ENCODE assay signal across 8 mouse cellular contexts in genomic region chr9:107340267-107340859, GRCm38 (mm10). TPM values are rescaled to one million over a fixed set of nuclear protein-coding genes. Genes with fewer than 3 reads are reported as not detected.
DNase-seq lines count a peak whose midpoint lies in the region; ATAC-seq and TF ChIP-seq lines count a peak whose summit lies in the region.

6430571L13Rik (plus strand) TSS chr9:107340602.

- no peaks in the 10 kb centered on the region; the same call in 1 of the 2 replicates for H3K27me3 ChIP-seq in forebrain, embryonic 11.5 days (ENCODE audit: control insufficient read depth, insufficient read depth, low read length)
- H3K27me3 ChIP-seq in heart, postnatal 0 days (ENCODE audit: control insufficient read depth, insufficient read depth, low read length): no peaks in the 10 kb centered on the region
- peaks cover 19% of the 10 kb centered on the region for H3K27me3 ChIP-seq in liver, embryonic 16.5 days (ENCODE audit: control insufficient read depth, insufficient read depth, low read depth, low read length)
- H3K27me3 ChIP-seq in neural tube, embryonic 13.5 days: no peaks in the 10 kb centered on the region
- H3K27me3 ChIP-seq in testis, adult 2 months (ENCODE audit: control insufficient read depth, insufficient read depth, low read length): no peaks in the 10 kb centered on the region

- peak within 1 kb of the TSS; percentile 71 for H3K9ac ChIP-seq in forebrain, embryonic 11.5 days (ENCODE audit: low read length)
- peak within 1 kb of the TSS; percentile 71 for H3K9ac ChIP-seq in heart, postnatal 0 days (replicated peaks; ENCODE audit: low read depth, low read length)
- H3K9ac ChIP-seq in liver, embryonic 16.5 days (ENCODE audit: low read depth, low read length): peak within 1 kb of the TSS; percentile 56
- peak within 1 kb of the TSS; percentile 81 for H3K9ac ChIP-seq in neural tube, embryonic 13.5 days

- H3K9me3 ChIP-seq in forebrain, embryonic 11.5 days (ENCODE audit: control insufficient read depth, low read length): no peaks in the 10 kb centered on the region
- H3K9me3 ChIP-seq in heart, postnatal 0 days (replicated peaks; ENCODE audit: control insufficient read depth, low read length): no peaks in the 10 kb centered on the region
- no peaks in the 10 kb centered on the region for H3K9me3 ChIP-seq in liver, embryonic 16.5 days (replicated peaks; ENCODE audit: control insufficient read depth, low read length)
- H3K9me3 ChIP-seq in neural tube, embryonic 13.5 days: no peaks in the 10 kb centered on the region

- peak within 1 kb of the TSS; percentile 62 for H3K4me3 ChIP-seq in brown adipose tissue, adult 24 weeks (ENCODE audit: insufficient read depth, low read depth, low read length)
- peak within 1 kb of the TSS; percentile 61 for H3K4me3 ChIP-seq in forebrain, embryonic 11.5 days (ENCODE audit: low read depth, low read length)
- peak within 1 kb of the TSS; percentile 77 for H3K4me3 ChIP-seq in heart, postnatal 0 days (ENCODE audit: low read depth, low read length)
- H3K4me3 ChIP-seq in liver, embryonic 16.5 days (ENCODE audit: low read depth, low read length): peak within 1 kb of the TSS; percentile 62
- peak within 1 kb of the TSS; percentile 67 for H3K4me3 ChIP-seq in neural tube, embryonic 13.5 days
- peak within 1 kb of the TSS; percentile 74 for H3K4me3 ChIP-seq in testis, adult 2 months (ENCODE audit: control insufficient read depth, low read depth, low read length)

- peak within 1 kb of the TSS; percentile 90 for H3K4me2 ChIP-seq in forebrain, embryonic 11.5 days (ENCODE audit: low read depth, low read length, severe bottlenecking)
- H3K4me2 ChIP-seq in heart, postnatal 0 days (ENCODE audit: low read depth, low read length): peak within 1 kb of the TSS; percentile 93
- H3K4me2 ChIP-seq in liver, embryonic 16.5 days (ENCODE audit: low read depth, low read length): peak within 1 kb of the TSS; percentile 77
- peak within 1 kb of the TSS; percentile 69 for H3K4me2 ChIP-seq in neural tube, embryonic 13.5 days

- H3K4me1 ChIP-seq in brown adipose tissue, adult 24 weeks (ENCODE audit: control insufficient read depth, insufficient read depth, insufficient read length, low read length): peaks cover 6% of the 10 kb centered on the region
- H3K4me1 ChIP-seq in forebrain, embryonic 11.5 days (replicated peaks; ENCODE audit: control insufficient read depth, insufficient read depth, low read length): no peaks in the 10 kb centered on the region; the same call in 1 of the 2 replicates
- H3K4me1 ChIP-seq in heart, postnatal 0 days (ENCODE audit: control insufficient read depth, insufficient read depth): peaks cover 6% of the 10 kb centered on the region
- peaks cover 11% of the 10 kb centered on the region for H3K4me1 ChIP-seq in liver, embryonic 16.5 days (ENCODE audit: control insufficient read depth, low read depth, low read length)
- peaks cover 53% of the 10 kb centered on the region for H3K4me1 ChIP-seq in neural tube, embryonic 13.5 days (replicated peaks)
- peaks cover 18% of the 10 kb centered on the region for H3K4me1 ChIP-seq in testis, adult 2 months (ENCODE audit: control insufficient read depth, insufficient read depth, low read length)

- peak; percentile 72 for ATAC-seq in CD4-positive, CD25-positive, alpha-beta regulatory T cell, adult 4 months
- peak; percentile 96 for ATAC-seq in forebrain, embryonic 11.5 days (replicated peaks; ENCODE audit: low FRiP score)
- ATAC-seq in heart, postnatal 0 days (ENCODE audit: insufficient read depth, low read depth): peak; percentile 89
- peak; percentile 88 for ATAC-seq in liver, embryonic 16.5 days (ENCODE audit: low read depth)
- peak; percentile 92 for ATAC-seq in neural tube, embryonic 13.5 days (ENCODE audit: low read depth)

- no peaks in the 10 kb centered on the region for H3K36me3 ChIP-seq in forebrain, embryonic 11.5 days (ENCODE audit: control insufficient read depth, insufficient read depth, low read length)
- H3K36me3 ChIP-seq in heart, postnatal 0 days (replicated peaks; ENCODE audit: control insufficient read depth, insufficient read depth, low read length): no peaks in the 10 kb centered on the region
- no peaks in the 10 kb centered on the region for H3K36me3 ChIP-seq in liver, embryonic 16.5 days (ENCODE audit: control insufficient read depth, insufficient read depth)
- no peaks in the 10 kb centered on the region for H3K36me3 ChIP-seq in neural tube, embryonic 13.5 days
- no peaks in the 10 kb centered on the region for H3K36me3 ChIP-seq in testis, adult 2 months (ENCODE audit: control insufficient read depth, insufficient read depth, low read length)

- WGBS in forebrain, embryonic 11.5 days: under 1% methylated on average over 34 of the region's 34 CpGs
- 1% methylated on average over 34 of the region's 34 CpGs for WGBS in heart, postnatal 0 days
- under 1% methylated on average over 34 of the region's 34 CpGs for WGBS in liver, embryonic 16.5 days (ENCODE audit: insufficient replicate concordance)
- WGBS in neural tube, embryonic 13.5 days: 2% methylated on average over 34 of the region's 34 CpGs

- peak; percentile 95 for DNase-seq in forebrain, embryonic 11.5 days (ENCODE audit: low spot score)
- DNase-seq in heart, postnatal 0 days (ENCODE audit: low spot score): peak; percentile 88
- peak; percentile 98 for DNase-seq in kidney, postnatal 4 days

- H3K27ac ChIP-seq in brown adipose tissue, adult 24 weeks (replicated peaks; ENCODE audit: low read depth, low read length): peak within 1 kb of the TSS; percentile 28; the same call in 1 of the 2 replicates
- H3K27ac ChIP-seq in forebrain, embryonic 11.5 days (ENCODE audit: low read depth, low read length): no peak within 1 kb of the TSS
- H3K27ac ChIP-seq in heart, postnatal 0 days (ENCODE audit: low read depth): 0 out of 2 replicates have a peak within 1 kb of the TSS, but pooled peaks have one; percentile 7
- no peak within 1 kb of the TSS for H3K27ac ChIP-seq in liver, embryonic 16.5 days (ENCODE audit: low read length)
- peak within 1 kb of the TSS; percentile 61 for H3K27ac ChIP-seq in neural tube, embryonic 13.5 days (replicated peaks)
- no peak within 1 kb of the TSS for H3K27ac ChIP-seq in testis, adult 2 months (ENCODE audit: control insufficient read depth, insufficient read depth, low read depth, low read length)

- no peak for TF ChIP-seq POLR2A in testis, adult 2 months (IDR thresholded peaks at IDR 0.05; ENCODE audit: control insufficient read depth, low read depth, low read length)

- peak; percentile 91 for TF ChIP-seq EP300 in heart, postnatal 0 days (IDR thresholded peaks at IDR 0.05; ENCODE audit: low read depth)

- TF ChIP-seq CTCF in heart, postnatal 0 days (IDR thresholded peaks at IDR 0.05; ENCODE audit: low read depth): no peak
- TF ChIP-seq CTCF in testis, adult 2 months (IDR thresholded peaks at IDR 0.05; ENCODE audit: control insufficient read depth, insufficient read depth, insufficient replicate concordance, low read depth, low read length): no peak

RNA-seq across cellular contexts. Expression of gene 6430571L13Rik, which starts in this region (rescaled TPM):
- polyA plus RNA-seq in CD4-positive, CD25-positive, alpha-beta regulatory T cell, adult 4 months (2017; shearing (Covaris generic)): 1 to 10 TPM; 1.8 to 3.0 TPM
- polyA plus RNA-seq in brown adipose tissue, adult 24 weeks (2012; ENCODE audit: insufficient read depth, insufficient read length, missing spikeins): 8.8 and 22.5 TPM in 2 replicates
- 1.3 and 1.6 TPM in 2 replicates for polyA plus RNA-seq in forebrain, embryonic 11.5 days (2014; fragmentation: Nextera tagmentation; extraction: Ambion mirVana)
- total RNA-seq in heart, postnatal 0 days (2014; rRNA removed; ENCODE audit: low replicate concordance): 1.1 and 11.0 TPM in 2 replicates
- polyA plus RNA-seq in heart, postnatal 0 days (2015; fragmentation: Nextera tagmentation; extraction: Ambion mirVana): 3.1 and 3.3 TPM in 2 replicates
- polyA plus RNA-seq in liver, embryonic 16.5 days (2015; fragmentation: Nextera tagmentation; extraction: Ambion mirVana): 0.07 and 0.18 TPM in 2 replicates
- 6.4 and 6.5 TPM in 2 replicates for polyA plus RNA-seq in neural tube, embryonic 13.5 days (2015; fragmentation: Nextera tagmentation; extraction: Ambion mirVana)
- polyA plus RNA-seq in testis, adult 2 months (2012; rRNA removed): 0.40 and 0.53 TPM in 2 replicates

Comparison
In these comparisons a context has a peak if more than half of its experiments do, and no peak if none do; other contexts are left out.
1. Peak in ATAC-seq, H3K4me3 ChIP-seq, H3K9ac ChIP-seq and H3K4me2 ChIP-seq in liver, embryonic 16.5 days; RNA of the gene not detected or under 1 TPM.
2. H3K27ac ChIP-seq: peak in brown adipose tissue, adult 24 weeks (single experiment), heart, postnatal 0 days (single experiment) and neural tube, embryonic 13.5 days (single experiment); none in forebrain, embryonic 11.5 days (single experiment), liver, embryonic 16.5 days (single experiment) and testis, adult 2 months (single experiment).
3. Peak in every context shown above with its lines, with median percentiles within 50 percentile points of each other: ATAC-seq, H3K4me3 ChIP-seq, DNase-seq, H3K4me2 ChIP-seq and H3K9ac ChIP-seq.